Mouse (Mus musculus): ENCODE measurements around the gene Mllt1. TPM values are rescaled to one million over a fixed set of nuclear protein-coding genes. Genes with fewer than 3 reads are reported as not detected.
A peak's percentile ranks its signal among the peaks of the same experiment; 100 is the strongest.

The Mllt1 gene
- polyA plus RNA-seq, 1 experiment from 2014 or later: 17.7 TPM

GRCm38 (mm10) chr17:56896513-56897129 is 38.6 kb downstream of the Mllt1 start:
- H3K27ac ChIP-seq (ENCODE audit: low read length): no peak overlapping the region
- no peak for DNase-seq (ENCODE audit: low spot score)
- H3K27me3 ChIP-seq (replicated peaks; ENCODE audit: insufficient read depth, low read length): no peaks in the 10 kb centered on the region
- H3K4me3 ChIP-seq (ENCODE audit: low read depth, low read length): no peak overlapping the region
- H3K36me3 ChIP-seq (ENCODE audit: insufficient read depth, low read length): peaks cover 18% of the 10 kb centered on the region; the same call in 1 of the 2 replicates
- H3K4me1 ChIP-seq (ENCODE audit: insufficient read depth, low read depth, low read length): no peaks in the 10 kb centered on the region
- WGBS: 87% methylated on average over 6 of the region's 6 CpGs
- no peak overlapping the region for H3K9ac ChIP-seq (replicated peaks; ENCODE audit: low read depth)
- H3K9me3 ChIP-seq (ENCODE audit: low read length): no peaks in the 10 kb centered on the region
- TF ChIP-seq CTCF (IDR thresholded peaks at IDR 0.05): no peak
- TF ChIP-seq EP300 (IDR thresholded peaks at IDR 0.05): no peak
- no peak for ATAC-seq
- no peak overlapping the region for H3K4me2 ChIP-seq (replicated peaks; ENCODE audit: low read depth, low read length)

GRCm38 (mm10) chr17:56895368-56895918 is 39.8 kb downstream of the Mllt1 start:
- peaks cover 11% of the 10 kb centered on the region; the same call in 1 of the 2 replicates for H3K36me3 ChIP-seq (ENCODE audit: insufficient read depth, low read length)
- 92% methylated on average over 9 of the region's 9 CpGs for WGBS
- no peak overlapping the region for H3K4me2 ChIP-seq (replicated peaks; ENCODE audit: low read depth, low read length)
- ATAC-seq: no peak
- no peaks in the 10 kb centered on the region for H3K9me3 ChIP-seq (ENCODE audit: low read length)
- H3K9ac ChIP-seq (replicated peaks; ENCODE audit: low read depth): no peak overlapping the region
- TF ChIP-seq EP300 (IDR thresholded peaks at IDR 0.05): no peak
- no peak for TF ChIP-seq CTCF (IDR thresholded peaks at IDR 0.05)
- DNase-seq (ENCODE audit: low spot score): no peak
- no peak overlapping the region for H3K4me3 ChIP-seq (ENCODE audit: low read depth, low read length)
- H3K4me1 ChIP-seq (ENCODE audit: insufficient read depth, low read depth, low read length): no peaks in the 10 kb centered on the region
- H3K27ac ChIP-seq (ENCODE audit: low read length): no peak overlapping the region
- H3K27me3 ChIP-seq (replicated peaks; ENCODE audit: insufficient read depth, low read length): no peaks in the 10 kb centered on the region

GRCm38 (mm10) chr17:56890018-56890417 is 45.2 kb downstream of the Mllt1 start:
- Histone ChIP-seq H3K9me3 (ENCODE audit: low read length) (no peaks in the 10 kb centered on the region), H3K4me1 (ENCODE audit: insufficient read depth, low read depth, low read length) (no peaks in the 10 kb centered on the region), H3K4me2 (replicated peaks; ENCODE audit: low read depth, low read length) (no peak overlapping the region), H3K36me3 (ENCODE audit: insufficient read depth, low read length) (peaks cover 8% of the 10 kb centered on the region; the same call in 1 of the 2 replicates), H3K4me3 (ENCODE audit: low read depth, low read length) (no peak overlapping the region), H3K9ac (replicated peaks; ENCODE audit: low read depth) (no peak overlapping the region), H3K27ac (ENCODE audit: low read length) (no peak overlapping the region), H3K27me3 (replicated peaks; ENCODE audit: insufficient read depth, low read length) (no peaks in the 10 kb centered on the region)
- no peak for DNase-seq (ENCODE audit: low spot score)
- TF ChIP-seq EP300 (IDR thresholded peaks at IDR 0.05) (no peak), CTCF (IDR thresholded peaks at IDR 0.05) (no peak)
- 91% methylated on average over 2 of the region's 2 CpGs for WGBS
- no peak for ATAC-seq

GRCm38 (mm10) chr17:56888050-56888449 is 47.2 kb downstream of the Mllt1 start:
- ATAC-seq (no peak), DNase-seq (ENCODE audit: low spot score) (no peak)
- Histone ChIP-seq H3K4me3 (ENCODE audit: low read depth, low read length) (no peak overlapping the region), H3K27ac (ENCODE audit: low read length) (no peak overlapping the region), H3K9me3 (ENCODE audit: low read length) (no peaks in the 10 kb centered on the region), H3K27me3 (replicated peaks; ENCODE audit: insufficient read depth, low read length) (no peaks in the 10 kb centered on the region), H3K4me2 (replicated peaks; ENCODE audit: low read depth, low read length) (no peak overlapping the region), H3K9ac (replicated peaks; ENCODE audit: low read depth) (no peak overlapping the region), H3K36me3 (ENCODE audit: insufficient read depth, low read length) (no peaks in the 10 kb centered on the region), H3K4me1 (ENCODE audit: insufficient read depth, low read depth, low read length) (no peaks in the 10 kb centered on the region)
- 81% methylated on average over 2 of the region's 3 CpGs for WGBS
- TF ChIP-seq EP300 (IDR thresholded peaks at IDR 0.05) (no peak), CTCF (IDR thresholded peaks at IDR 0.05) (peak; percentile 42)

- no peak for TF ChIP-seq CTCF (IDR thresholded peaks at IDR 0.05)
- TF ChIP-seq EP300 (IDR thresholded peaks at IDR 0.05): no peak
- H3K4me1 ChIP-seq (ENCODE audit: insufficient read depth, low read depth, low read length): no peaks in the 10 kb centered on the region
- DNase-seq (ENCODE audit: low spot score) (no peak), ATAC-seq (no peak)
- no peak overlapping the region for H3K9ac ChIP-seq (replicated peaks; ENCODE audit: low read depth)
- H3K36me3 ChIP-seq (ENCODE audit: insufficient read depth, low read length): no peaks in the 10 kb centered on the region
- H3K4me3 ChIP-seq (ENCODE audit: low read depth, low read length): no peak overlapping the region
- H3K9me3 ChIP-seq (ENCODE audit: low read length): no peaks in the 10 kb centered on the region
- no peak overlapping the region for H3K4me2 ChIP-seq (replicated peaks; ENCODE audit: low read depth, low read length)
- no peaks in the 10 kb centered on the region for H3K27me3 ChIP-seq (replicated peaks; ENCODE audit: insufficient read depth, low read length)
- 85% methylated on average over 17 of the region's 17 CpGs for WGBS
- no peak overlapping the region for H3K27ac ChIP-seq (ENCODE audit: low read length)
Observed at GRCm38 (mm10) chr17:56884809-56885208, 50.4 kb downstream of the Mllt1 start.

- WGBS: 43% methylated on average over 5 of the region's 5 CpGs
- Histone ChIP-seq H3K4me2 (replicated peaks; ENCODE audit: low read depth, low read length) (no peak overlapping the region), H3K9ac (replicated peaks; ENCODE audit: low read depth) (no peak overlapping the region), H3K27ac (ENCODE audit: low read length) (no peak overlapping the region), H3K36me3 (ENCODE audit: insufficient read depth, low read length) (no peaks in the 10 kb centered on the region), H3K9me3 (ENCODE audit: low read length) (no peaks in the 10 kb centered on the region), H3K27me3 (replicated peaks; ENCODE audit: insufficient read depth, low read length) (no peaks in the 10 kb centered on the region), H3K4me1 (ENCODE audit: insufficient read depth, low read depth, low read length) (no peaks in the 10 kb centered on the region), H3K4me3 (ENCODE audit: low read depth, low read length) (no peak overlapping the region)
- no peak for TF ChIP-seq EP300 (IDR thresholded peaks at IDR 0.05)
- DNase-seq (ENCODE audit: low spot score) (peak; percentile 49), ATAC-seq (no peak)
Observed at GRCm38 (mm10) chr17:56884331-56884730, 50.9 kb downstream of the Mllt1 start.

Data from lung, postnatal 0 days (tissue).